Mouse (Mus musculus): Measurements from ENCODE around the gene Isl1. TPM values are rescaled to one million over a fixed set of nuclear protein-coding genes. Genes with fewer than 3 reads are reported as not detected.
A peak's percentile ranks its signal among the peaks of the same experiment; 100 is the strongest.

Isl1 gene
- total RNA-seq (2021), result 1 to 10 TPM in 1 of 2 experiments, under 1 TPM in 1; 0.46 to 2.7 TPM

DNA sequence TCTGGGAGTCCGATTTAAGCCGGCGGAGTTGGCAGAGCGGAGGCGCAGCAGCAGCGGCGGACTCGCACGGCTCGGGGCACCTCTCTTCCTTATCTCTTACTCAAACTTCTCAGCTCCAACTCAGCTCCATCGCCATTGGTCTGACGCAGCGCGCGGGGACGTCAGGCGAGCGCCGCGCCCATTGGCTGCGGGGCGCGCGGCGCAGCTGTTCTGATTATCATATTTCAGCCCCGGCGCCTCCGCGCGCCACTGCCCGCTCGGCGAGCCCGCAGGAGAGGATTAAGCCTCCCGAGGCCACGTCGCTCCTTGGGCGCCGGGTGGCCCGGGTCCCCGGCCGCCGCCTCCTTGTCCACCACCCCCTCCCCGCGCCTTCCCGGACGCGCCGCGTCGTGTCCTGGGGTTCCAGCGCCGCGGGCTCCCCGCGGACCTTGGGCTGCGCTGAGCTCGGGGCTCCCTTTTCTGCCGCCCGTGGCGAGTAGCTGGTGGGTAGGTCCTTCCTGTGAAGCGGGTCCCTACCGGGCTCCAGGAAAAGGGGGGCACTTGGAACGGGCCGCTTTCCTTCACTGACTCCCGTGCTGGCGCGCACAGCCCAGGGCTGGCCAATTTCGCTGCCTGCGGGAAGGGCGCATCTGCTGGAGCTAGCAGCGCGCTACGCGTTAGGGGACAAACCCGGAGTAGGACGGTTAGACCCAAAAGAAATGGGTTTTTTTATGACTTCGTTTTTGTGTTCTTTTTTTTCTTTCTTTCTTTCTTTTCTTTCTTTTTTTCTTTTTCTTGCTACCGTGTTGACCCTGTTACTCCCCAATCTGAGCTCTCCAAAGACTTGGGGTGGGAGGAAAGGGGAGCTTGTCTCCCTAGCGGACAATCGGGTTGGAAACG, at the start of gene Isl1:
Isl1 (minus strand) TSS at position 106 of the 879 bp plus-strand sequence.
- DNase-seq (ENCODE audit: low spot score in 2 of 2), result peak in 1 of 2 experiments; percentile 33
- intact Hi-C loops (cut with DNase I), result loop anchor here (2.0 kb wide), 1 partner anchor 399 kb away; no protein-coding TSS in a partner anchor

DNA sequence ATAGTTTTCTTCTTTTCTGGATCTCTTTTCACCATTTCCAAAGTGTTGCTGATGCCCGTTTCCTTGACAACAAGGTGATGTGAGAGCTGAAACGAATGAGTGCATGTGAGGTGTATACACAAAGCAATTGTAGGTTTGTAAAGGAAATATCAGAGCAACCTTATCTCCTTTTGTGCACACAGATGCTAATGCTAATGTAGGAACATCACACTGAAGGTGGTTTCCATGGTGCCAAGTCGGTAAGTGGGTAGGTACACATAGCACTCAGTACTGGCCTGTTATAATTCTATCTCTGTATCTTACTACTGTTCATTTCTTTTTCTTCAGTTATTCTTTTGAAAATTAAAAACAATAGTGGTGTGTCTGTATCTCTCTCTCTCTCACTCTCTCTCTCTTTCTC, 26.3 kb upstream of the Isl1 start:
- DNase-seq (ENCODE audit: low spot score in 2 of 2), result no peak
- intact Hi-C loops (cut with DNase I), result no loop called here

DNA sequence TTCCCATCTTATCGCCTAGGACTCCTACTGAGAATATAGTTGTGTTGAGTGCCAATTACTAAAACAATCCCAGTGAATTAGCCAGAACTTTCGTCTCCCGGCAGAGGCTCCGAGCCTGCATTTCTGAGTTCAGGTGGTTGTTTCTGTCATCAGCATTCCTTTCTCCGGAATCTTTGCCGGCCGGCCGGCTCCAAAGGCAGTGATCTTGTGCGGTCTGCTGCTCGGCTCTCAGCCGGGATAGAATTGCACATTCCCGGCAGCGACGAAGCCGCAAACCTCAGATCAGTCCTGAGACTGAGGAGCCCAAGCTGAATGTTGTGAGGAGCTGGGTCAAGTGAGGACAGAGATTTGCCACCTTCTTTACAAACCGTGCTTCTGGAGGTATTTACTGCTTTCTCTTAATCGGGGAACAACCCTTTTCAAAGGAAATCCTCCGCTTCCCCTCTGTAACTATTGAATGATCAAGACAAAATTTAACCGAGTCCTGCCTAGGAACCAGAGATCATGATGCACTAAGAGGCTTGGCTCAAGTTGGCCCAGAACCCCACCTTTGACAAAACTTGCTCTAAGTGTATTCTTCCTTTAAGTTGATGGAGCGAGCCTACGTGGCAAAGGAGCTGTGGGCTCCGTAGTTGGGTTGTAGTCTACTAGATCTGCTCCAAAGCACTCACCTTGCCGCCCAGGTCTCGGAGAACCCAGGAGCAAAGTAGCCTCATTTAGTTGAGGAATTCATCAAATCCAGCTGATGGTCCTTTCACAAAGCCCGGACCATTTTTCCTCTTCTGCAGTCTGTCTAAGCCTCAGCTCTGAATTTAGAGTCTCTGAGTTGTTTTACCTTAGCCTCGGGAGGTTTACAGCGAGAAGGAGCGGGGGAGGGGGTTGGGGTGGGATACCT, 4.4 kb upstream of the Isl1 start:
- no peak for DNase-seq (ENCODE audit: low spot score in 2 of 2)
- intact Hi-C loops (cut with DNase I), result no loop called here

DNA sequence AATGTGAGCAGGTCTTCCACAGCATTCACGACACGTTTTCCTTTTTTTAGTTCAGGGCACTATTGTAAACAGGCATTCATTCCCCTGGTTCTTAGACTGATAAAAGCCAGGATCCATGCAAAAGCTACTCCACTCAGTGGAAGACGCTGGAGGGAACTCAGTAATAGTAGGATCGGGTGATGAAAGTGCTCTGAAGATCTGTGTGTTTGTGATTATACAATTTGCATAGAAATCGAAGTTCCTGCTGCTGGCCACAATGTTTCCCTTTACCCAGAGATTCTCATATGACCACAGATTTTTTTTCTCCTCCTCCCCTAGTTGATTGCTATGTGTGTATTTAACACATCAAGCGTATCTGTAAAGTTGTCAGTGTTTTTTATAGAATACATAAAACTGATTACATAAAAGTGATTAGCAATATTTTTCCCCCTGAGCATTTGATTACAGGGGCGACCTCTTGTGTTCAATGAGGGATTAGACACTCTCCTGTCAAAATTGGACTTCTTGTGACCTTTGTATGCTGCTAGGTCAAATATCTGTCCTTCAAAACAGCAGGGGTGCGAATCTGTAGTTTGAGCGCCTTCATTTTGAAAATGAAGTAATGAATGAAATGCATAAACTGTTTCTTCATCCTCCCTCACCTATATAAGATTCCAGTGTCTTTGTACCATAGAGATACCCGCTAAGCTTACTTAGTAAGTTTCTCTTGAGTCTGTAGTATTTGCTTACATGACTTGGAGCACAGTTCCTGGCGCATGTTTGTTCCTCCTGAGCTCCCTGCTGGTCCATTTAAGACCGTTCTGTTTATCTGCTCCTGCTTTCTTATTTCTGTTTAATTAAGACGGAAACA, 2.6 kb upstream of the Isl1 start:
- intact Hi-C loops (cut with DNase I), result no loop called here
- no peak for DNase-seq (ENCODE audit: low spot score in 2 of 2)

DNA sequence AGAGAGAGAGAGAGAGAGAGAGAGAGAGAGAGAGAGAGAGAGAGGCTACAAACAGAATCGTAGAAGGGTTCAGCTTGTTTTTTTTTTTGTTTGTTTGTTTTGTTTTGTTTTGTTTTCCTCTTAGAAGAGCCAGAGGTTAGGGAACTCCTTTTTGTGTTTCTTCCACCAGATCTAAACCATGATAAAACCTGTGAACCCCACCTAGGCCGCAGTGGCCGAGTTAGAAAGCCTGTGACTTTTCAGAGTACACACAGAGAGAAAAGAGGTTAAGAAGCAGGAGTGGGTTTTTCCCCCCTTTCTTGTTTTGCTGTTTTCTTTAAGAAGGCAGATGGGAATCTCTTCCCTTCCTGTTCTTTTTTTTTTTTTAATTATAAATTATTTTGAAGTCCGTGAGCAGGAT, 1.5 kb upstream of the Isl1 start:
- intact Hi-C loops (cut with DNase I), result no loop called here
- no peak for DNase-seq (ENCODE audit: low spot score in 2 of 2)

DNA sequence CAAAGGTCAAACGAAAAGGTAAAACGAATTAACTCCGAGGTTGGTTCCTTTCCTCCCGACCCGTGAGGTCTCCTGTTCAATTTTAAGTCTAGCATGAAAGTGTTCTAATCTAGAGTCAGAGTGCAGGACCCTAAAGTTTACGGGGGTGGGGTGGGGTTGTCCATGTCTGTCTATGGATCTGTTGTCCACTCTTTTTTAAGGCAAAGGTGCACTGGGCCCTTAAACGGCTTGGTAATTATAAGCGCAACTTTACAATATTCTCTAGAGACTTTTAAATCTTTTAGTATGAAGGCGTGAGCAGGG, 925 bp upstream of the Isl1 start:
- DNase-seq (ENCODE audit: low spot score in 2 of 2), result no peak
- intact Hi-C loops (cut with DNase I), result no loop called here

DNA sequence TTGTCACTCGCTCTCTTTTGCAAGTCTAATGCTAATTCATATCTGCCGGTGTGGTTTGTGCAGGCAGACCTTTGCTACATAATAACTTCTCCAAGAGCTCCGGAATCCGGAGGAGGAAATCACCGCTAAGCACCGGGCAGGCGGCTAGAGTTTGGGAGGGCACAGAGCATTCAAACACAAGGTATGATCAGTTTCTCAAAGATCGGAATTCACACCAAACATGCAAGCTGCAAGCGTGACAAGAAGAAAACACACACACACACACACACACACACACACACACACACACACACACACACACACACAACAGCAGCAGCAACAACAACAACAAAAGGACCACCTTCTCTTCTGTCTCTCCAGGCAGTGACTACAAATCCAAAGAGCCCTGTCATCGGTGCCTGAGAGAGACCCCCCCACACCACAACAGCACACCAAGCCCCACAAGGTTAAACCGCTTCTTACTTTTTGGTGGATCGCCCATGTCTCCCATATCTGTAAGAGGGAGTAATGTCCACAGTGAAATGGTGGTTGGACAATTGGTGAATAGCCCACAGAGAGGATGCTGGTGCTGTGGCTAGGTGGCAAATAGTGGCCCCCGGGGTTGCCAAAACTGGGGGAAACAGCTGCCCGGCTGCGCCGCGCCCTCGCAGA, 431 bp downstream of the Isl1 start:
- no peak for DNase-seq (ENCODE audit: low spot score in 2 of 2)
- intact Hi-C loops (cut with DNase I), result loop anchor here (2.0 kb wide), 1 partner anchor 400 kb away; no protein-coding TSS in a partner anchor

DNA sequence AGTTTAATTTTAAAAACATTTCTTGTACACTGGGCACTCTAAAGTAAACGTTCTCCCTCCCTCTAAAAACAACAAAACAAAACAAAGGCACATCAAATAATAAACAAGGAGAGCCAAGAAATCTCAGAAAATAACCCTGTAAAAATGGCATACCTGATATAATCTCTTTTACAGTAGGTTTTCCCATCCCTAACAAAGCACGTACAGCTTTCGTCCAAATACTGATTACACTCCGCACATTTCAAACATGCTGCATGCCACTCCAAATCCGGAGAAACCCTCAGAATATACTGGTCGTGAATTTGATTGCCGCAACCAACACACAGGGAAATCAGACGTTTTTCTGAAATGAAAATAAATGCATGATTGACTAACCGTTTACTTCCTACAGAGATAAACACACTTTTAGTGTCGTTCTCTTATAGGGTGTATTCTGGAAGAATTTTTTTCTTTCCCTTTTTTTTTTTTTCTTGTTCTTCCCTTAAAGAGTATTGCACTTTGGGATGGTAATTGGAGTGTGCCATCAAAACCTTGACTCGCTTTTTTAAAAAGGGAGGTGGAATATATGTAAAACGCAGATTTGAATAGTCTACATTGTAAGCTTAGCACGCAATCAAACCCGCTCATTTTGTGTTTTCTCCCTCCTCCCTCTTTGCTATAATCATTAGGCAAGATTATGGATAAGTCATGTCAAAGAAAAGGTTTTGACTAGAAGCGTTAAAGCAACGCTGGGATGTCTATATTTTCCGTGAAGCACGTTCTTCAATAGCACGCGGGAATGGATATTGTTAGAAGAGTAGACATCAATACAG, 1.2 kb downstream of the Isl1 start:
- DNase-seq (ENCODE audit: low spot score in 2 of 2), result no peak
- intact Hi-C loops (cut with DNase I), result loop anchor here (2.0 kb wide), 1 partner anchor 400 kb away; no protein-coding TSS in a partner anchor

DNA sequence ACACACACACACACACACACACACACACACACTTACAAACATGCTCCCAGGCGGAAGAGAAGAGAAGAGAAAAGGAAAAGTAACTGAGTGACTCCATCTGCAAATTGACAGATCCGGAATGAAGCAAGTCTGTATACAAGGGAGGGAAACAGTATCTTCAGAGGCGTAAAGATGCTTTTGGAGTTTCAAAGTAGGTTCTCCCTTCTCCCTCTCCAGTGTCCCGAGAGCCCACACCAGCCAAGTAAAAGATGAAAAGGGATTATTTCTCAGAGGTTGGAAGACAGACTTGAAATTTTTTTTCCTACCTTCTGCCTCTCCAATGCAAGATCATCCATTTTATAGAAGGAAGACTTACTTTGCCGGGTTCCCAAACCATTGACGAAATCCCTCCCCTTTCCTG, 2.9 kb downstream of the Isl1 start:
- no peak for DNase-seq (ENCODE audit: low spot score in 2 of 2)
- intact Hi-C loops (cut with DNase I), result no loop called here

DNA sequence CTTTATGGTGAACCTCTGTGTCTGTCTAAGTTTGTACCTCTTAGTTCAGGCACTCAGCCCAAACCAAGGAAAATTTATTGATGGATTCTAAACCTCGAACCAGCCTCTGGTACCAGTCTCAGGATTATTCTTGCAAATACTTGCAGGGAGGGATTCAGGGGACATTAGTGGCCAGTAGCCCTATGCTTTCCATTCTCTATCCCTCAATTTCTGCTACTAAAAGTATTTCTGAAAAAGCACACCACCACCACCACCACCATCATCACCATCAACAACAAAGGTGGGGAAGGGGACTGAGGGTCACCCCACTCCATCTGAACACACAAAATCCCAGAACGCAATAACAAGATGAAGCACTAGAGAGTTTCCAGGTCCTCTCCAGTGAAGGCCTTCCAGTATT, 3.8 kb downstream of the Isl1 start:
- no peak for DNase-seq (ENCODE audit: low spot score in 2 of 2)
- intact Hi-C loops (cut with DNase I), result no loop called here

DNA sequence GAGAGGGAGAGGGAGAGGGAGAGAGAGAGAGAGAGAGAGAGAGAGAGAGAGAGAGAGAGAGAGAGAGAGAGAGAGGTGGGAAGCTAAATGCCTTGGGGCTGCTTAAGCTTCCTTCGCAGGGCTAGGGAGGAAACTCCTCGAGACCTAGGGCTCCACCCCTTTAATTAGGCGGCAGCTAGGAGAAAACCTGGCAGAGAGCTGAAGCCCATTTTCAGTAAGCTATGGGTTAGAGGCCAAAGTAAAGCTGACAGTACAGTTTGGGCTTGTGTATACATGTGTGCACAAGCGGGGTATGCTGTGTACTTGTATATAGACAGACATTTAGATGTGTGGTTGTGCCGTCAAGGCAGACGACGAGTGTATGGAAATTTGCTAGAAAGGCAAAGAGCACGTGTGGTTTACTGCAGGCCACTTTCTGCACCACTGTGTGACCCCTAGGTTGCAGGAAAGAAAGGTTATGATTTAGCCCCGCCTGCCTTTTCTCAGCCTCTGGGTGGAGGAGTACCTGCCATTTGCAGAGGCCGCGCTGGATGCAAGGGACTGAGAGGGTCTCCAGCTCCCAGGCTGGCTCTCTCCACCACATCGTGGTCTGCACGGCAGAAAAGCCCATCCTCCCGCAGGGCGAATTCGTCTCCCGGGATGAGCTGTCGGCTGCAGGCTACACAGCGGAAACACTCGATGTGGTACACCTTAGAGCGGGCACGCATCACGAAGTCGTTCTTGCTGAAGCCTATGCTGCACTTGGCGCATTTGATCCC, 4.6 kb downstream of the Isl1 start:
- intact Hi-C loops (cut with DNase I), result no loop called here
- DNase-seq (ENCODE audit: low spot score in 2 of 2), result no peak

DNA sequence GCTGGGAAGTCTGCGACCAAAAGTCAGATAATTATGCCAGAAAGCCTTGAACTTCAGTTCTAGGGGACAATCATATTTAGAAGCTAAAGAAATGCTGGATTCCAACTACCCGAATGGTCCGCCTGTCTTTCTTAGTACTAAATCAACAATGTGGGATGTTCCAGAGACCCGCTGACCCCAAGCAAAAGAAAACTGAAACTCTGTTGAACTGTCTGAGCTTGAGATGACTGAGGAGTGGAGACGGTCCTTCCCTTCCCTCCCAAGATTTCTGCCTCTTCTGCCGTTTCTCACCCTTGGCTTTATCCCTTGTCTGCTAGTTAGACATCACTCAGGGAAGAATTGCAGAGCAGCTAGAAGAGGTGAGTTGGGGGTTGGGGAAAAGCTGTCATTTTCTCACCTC, 5.7 kb downstream of the Isl1 start:
- DNase-seq (ENCODE audit: low spot score in 2 of 2), result no peak
- intact Hi-C loops (cut with DNase I), result no loop called here

DNA sequence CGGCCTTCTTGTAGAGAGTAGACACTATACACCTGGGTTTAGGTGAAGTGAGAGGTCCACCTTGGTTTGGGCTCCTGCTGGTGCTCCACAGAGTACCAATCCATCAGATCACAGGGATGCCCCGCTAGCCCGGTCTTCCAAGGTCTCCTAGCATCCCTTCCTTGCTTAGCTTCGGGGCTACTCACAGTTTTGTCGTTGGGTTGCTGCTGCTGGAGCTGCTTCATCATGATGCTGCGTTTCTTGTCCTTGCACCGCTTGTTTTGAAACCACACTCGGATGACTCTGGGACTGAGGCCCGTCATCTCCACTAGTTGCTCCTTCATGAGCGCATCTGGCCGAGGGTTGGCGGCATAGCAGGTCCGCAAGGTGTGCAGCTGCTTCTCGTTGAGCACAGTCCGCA, 6.6 kb downstream of the Isl1 start:
- DNase-seq (ENCODE audit: low spot score in 2 of 2), result no peak

DNA sequence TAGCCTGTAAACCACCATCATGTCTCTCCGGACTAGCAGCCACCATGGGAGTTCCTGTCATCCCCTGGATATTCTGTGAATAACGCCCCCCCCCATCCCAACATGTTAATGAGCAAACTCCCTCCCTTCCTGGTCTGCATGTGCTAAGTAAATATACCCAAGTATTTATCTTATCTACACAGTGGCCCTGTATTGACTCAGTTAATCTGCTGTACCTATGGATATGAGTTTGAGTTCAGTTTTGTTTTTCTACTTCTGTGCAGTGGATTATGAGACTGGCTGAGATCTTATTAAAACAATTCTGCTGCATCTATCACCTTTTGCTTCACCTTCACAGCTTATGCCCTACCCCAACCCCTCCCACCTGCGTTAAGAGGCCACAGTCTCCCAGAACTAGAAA, 7.8 kb downstream of the Isl1 start:
- no peak for DNase-seq (ENCODE audit: low spot score in 2 of 2)
- intact Hi-C loops (cut with DNase I), result no loop called here

More for the DNA sequence above, 6.6 kb downstream of the Isl1 start:
- intact Hi-C loops (cut with DNase I), result no loop called here

DNA sequence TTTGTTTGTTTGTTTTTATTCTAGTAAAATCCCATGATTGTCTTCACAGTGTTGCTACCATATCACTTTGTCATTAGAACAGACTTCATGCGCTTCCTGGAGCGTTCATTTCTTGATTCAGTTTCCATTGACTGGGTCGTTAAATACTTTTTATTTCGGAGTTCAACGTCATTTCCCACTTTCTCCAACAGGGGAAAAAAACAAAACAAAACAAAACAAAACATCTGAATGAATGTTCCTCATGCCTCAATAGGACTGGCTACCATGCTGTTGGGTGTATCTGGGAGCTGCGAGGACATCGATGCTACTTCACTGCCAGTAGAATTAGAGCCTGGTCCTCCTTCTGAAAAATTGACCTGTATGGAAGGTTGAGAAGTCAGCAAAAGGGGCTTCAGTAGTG, 10.2 kb downstream of the Isl1 start:
- intact Hi-C loops (cut with DNase I), result no loop called here
- no peak for DNase-seq (ENCODE audit: low spot score in 2 of 2)

DNA sequence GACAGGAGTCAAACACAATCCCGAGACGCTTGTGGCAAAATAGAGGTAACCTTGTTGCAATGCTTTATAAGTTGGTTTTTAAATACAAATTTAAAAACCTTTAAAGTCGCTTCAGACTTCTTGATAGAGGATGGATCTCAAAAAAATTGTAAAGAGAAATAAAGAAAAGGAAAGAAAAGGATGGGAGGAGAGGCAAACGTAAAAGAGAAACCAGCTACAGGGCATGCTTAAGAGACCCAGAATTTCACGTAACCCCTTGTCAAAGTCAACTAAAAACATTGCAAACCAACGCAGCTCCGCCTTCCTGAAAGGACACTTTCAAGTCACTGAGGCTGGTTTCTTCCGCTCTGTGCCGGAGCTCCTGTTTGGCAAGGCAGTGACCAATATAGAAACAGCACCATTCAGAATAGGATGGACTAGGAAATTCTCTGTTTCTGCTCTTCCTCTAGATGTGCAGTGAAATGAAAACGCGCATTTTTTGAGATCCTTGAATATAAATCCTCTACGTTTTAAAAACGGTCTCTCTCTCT, 10.8 kb downstream of the Isl1 start:
- intact Hi-C loops (cut with DNase I), result no loop called here

DNA sequence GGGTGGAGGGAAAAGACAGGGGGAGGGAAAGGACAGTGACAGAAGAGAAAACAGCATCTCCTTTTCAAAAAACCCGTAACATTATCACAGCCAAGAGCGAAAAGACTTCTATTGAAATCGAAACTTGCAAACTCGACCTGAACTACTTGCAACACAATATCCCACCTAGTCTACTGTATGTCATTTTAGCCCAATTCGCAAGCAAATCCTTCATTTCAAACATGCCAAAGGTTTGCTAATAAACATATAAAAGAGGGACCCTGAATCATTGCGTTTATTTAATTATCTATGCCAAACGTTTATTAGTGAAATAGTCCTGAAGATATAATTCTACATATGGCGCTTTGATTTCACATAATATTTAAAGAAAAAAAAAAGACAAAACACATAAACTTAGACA, 11.5 kb downstream of the Isl1 start:
- DNase-seq (ENCODE audit: low spot score in 2 of 2), result no peak
- intact Hi-C loops (cut with DNase I), result no loop called here

More for the DNA sequence above, 10.8 kb downstream of the Isl1 start:
- DNase-seq (ENCODE audit: low spot score in 2 of 2), result no peak
